Mouse (Mus musculus) ES-CJ7 (cell line): ENCODE results near the gene Slc5a10.
A peak's percentile ranks its signal among the peaks of the same experiment; 100 is the strongest.

ENCODE experiments used
- DNase-seq: peaks from one replicate; pipeline ENCODE4 v3.0.0; 2011; ENCODE audit warnings: low read depth, low spot score

Slc5a10 gene

GRCm38 (mm10) chr11:61669492-61670490 is 50.8 kb downstream of the Slc5a10 start:
- no peak for DNase-seq

GRCm38 (mm10) chr11:61667782-61668181 is 52.8 kb downstream of the Slc5a10 start:
- DNase-seq: no peak

DNA sequence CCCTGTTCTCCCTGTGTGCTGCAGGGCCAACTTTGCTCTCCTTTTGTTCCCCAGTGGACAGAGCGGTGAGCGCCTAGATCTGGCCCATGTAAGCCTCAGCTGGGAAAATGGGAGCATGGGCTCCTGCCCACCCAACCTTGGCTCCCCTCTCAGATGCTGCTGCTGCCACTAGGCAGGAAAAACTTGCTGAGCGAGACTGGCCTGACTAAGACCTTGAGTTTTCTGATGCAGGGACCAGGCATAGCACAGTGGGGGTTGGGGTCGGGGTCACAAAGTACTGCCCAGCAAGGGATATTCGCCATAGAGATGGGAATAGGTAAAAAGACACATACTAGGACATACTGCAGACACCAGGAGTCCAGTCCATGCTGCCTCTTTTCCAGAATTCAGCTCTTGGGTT is 53.4 kb downstream of the Slc5a10 start:
- DNase-seq: no peak

DNA sequence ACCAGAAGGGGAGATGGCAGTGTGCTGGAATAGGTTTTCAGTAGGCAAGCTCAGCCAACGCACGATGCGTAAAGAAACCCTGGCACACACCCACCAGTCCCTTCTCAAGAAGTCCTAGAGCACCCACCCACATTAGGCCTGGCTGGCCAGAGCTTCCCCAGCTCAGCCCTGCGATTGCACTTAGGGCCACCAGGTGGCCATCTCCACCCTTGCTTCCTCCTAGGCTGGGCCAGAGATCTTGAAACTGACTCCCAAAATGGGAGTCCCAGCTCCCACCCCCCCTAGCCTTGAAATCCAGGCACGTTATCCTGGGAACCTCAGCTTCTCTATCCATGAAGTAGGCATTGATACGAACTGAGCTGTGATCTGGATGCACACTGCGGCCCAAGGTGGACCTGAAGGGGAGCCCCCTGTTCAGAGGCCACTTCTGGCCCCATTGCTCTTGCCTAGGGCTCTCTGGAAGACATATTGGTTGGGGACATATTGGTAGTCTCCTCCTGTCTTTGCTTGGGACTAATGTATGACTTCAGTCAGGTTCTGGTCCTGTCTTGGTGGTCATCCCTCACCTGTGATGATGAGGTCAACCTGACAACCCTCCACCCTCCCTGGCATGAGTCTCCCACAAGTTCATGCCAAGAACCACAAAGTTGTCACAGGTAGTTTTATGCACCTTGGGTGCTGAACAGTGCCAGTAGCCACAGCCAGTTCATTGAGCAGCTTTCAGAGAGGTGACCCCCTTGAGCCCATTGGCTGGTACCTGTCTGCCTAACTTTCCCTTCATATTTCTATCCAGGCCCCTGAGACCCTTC is 54.4 kb downstream of the Slc5a10 start:
- peak; percentile 54 for DNase-seq

DNA sequence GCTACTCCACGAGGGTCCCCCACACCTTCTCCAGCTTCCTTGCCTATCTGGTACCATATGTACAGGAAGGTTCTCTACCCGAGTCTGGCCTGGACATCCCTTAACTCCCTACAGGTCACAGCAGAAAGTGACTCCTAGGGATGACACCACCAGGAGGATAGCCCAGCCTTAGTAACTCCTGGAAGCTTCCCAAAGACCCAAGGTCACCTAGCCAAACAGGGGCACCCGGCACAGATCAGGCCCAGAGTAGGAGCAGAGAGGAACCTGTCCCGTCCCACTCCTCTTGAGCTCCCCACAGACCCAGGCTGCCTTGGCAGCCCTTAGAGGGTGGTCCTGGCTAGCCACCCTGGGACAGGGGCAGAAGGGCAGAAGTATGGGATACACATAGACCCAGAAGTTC is 55.2 kb downstream of the Slc5a10 start:
- DNase-seq: no peak

DNA sequence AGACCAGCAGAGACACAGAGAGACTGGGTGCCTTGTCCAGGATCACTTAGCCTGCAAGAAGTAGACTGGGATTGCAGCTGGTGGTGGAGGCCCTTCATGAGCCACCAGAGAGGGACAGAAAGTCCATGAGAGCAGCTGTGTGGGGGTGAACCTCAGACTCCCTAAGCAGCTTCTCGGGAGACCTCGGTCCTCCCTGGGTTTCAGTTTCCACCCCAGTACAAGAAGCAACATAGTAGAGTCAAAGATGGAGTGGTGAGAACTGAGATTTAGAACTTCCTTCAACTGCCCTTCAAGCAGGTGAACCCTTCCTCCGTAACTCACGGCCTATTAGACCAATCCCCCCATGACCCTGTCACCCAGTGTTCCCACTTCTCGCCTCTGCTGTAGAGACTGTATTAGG is 58.4 kb downstream of the Slc5a10 start:
- no peak for DNase-seq

DNA sequence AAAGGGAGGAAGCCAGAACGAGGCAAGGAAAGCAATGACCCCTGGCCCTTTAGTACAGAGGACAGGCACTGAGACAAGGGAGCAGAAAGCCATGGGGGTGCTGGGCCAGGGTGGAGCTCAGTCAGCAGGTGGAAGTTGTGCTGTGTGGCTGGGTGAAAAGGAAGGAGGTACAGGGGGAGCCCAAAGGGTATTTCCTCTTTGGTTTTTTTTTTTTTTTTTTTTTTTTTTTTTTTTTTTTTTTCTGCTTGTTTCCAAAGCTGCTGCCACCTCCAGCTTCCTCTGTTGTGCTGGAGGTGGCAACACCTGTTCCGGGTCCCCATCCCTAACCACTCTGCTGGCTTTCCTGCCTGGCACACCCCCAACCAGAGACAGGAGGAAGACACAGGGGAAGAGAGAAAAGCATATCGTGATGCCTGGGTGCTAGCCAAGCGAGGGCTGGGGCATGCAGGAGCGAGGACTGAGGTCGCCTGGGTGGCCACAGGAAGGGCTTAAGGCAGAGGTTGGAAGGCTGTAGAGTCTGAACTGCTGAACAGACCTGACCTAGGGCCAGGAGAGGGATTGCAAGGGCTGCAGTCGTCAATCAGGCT is 59.7 kb downstream of the Slc5a10 start:
- DNase-seq: no peak

DNA sequence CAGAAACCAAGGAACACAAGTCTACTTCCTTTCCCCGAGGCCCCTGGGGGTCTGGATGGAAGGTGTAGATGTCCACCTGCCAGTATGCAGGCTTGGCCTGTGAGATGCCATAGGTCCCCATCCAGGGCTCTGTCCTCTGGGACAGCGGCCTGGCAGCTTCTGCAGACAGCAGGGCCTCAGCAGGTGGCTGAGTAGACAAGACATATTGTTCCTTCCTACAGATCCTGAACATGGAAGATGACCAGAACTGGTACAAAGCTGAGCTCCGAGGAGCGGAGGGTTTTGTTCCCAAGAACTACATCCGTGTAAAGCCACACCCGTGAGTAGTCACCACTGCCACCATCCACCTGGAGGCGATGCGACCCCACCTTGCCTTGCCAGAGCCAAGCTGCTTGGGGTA is 60.6 kb downstream of the Slc5a10 start:
- DNase-seq: no peak

- DNase-seq: no peak
Observed at GRCm38 (mm10) chr11:61659011-61659858, 61.4 kb downstream of the Slc5a10 start.

DNA sequence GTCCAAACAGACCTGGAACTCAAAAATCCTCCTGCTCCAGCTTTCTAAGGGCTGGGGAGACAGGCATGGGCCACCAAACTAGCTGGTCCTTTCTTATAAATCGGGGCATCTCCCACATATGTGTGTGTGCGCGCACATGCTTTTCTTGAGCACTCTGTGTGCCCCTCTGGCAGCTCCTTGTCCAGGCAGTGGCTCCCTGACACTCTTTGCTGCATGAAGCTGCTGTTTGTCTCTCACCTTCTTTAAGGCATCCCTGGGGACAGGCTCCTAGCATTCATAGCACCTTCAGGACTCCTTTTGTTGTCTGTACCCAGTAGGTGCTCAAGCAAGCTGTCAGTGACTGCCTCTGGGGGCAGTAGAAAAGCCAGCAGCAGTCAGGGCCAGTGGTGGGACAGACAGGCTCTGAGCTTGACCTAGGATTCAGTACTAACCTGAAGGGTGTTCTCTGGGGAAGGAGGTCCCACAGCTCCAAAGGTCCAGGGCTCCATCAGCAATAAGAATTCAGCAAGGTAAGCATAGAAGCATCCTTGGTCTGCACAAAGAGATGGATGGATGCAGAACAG is 62.2 kb downstream of the Slc5a10 start:
- no peak for DNase-seq

DNA sequence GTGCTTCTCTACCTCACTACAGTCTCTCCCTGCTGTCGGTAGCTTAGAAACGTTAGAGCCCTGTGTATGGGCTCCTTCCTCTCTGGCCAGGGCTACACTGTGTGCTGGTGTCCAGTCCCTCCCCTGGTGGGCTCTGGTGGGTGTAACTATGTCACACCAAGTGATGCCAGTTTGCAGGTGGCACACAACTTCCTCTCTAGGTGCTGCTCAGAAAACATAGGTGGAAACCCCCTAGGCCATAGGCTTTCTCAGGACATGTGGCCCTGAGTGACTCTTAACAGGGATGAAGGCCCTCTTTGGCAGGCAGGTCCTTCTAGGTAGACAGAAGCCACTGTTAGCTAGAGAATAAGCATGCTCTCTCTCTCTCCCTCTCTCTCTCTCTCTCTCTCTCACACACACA is 63.2 kb downstream of the Slc5a10 start:
- DNase-seq: no peak

DNA sequence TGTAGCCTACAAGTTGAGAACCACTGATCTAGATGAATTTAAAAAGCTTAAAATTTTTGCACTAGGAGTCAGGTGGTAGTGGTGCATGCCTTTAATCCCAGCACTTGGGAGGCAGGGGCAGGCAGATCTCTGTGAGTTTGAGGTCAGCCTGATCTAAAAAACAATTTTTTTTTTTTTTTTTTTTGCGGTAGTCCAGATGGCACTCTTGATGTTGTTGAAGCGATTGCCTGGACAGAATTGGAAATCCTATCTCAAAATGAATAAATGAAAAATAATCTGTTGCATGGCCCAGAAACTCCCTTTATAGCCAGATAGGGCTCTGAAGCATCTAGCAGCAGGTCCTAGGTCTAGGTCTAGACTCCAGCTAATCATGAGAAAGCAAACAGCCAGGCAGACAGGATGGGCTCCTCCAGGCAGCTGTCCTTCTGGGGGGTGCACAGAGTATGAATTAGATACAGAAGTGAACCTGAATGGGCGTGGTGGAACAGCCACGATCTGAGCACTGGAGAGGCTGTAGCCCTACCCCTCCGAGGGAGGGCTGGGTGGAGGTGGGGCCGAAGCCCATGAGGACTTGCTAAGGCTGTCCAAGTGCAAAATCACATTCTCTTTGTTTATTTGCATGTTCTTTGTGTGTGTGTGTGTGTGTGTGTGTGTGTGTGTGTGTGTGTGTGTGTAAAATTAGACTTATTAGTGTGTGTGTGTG is 64.3 kb downstream of the Slc5a10 start:
- no peak for DNase-seq

- DNase-seq: no peak
Observed at GRCm38 (mm10) chr11:61655649-61656048, 65.0 kb downstream of the Slc5a10 start.

DNA sequence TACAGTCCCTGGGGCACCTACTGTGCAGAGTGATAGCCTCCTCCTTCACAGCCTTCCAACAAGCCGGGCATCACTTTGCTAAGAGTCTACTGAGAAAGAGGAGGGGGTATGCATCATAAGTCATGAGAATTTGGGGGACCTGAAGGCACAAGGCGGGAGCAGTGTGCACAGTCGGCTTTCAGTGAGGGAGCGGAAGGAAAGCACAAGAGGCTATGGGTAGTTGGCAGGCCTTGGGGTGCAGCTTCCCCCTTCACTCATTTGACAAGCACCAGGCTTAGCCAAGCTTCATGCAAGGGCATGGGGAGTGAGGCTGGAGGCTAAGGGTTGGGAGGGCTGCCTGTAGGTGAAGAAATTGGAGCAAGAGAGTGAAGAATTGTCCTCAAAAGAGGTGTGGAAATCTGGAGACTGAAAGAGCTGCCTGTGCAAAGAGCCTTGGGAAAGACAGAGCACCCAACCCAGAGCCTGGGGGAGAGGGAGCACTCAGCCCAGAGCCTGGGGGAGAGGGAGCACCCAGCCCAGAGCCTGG is 65.8 kb downstream of the Slc5a10 start:
- no peak for DNase-seq

GRCm38 (mm10) chr11:61653568-61653967 is 67.1 kb downstream of the Slc5a10 start:
- DNase-seq: no peak

DNA sequence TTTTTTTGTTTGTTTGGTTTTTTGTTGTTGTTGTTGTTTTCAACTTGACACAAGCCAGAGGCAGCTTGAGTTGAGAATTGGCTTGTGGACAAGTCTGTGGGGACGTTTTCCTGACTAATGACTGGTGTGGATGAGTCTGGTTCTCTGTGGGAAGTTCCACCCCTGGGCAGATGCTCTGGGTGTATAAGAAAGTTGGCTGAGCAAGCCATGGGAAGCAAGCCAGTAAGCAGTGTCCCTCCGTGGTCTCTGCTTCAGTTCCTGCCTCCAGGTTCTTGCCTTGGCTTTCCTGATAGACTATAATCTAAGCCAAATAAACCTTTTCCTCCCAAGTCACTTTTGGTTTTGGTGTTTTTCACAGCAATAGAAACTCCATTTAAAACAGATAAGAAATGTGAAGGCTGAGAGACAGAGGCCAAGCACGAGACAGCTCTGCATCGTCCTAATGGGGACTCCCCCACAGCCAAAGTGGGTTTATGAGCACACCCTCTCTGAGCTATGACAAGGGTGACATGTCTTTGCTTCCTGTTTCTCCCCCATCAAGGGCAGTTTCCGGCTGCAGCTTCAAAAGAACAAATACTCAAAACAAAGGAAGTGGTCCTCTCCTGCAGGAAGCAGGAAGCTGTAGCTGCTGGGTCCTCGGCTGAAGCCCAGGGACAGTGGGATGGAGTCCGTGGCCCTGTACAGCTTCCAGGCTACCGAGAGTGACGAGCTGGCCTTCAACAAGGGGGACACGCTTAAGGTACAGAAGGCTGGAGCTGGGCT is 67.8 kb downstream of the Slc5a10 start, which contains the start of gene Grap:
TSS of gene Grap (plus strand) at position 580 of the 762 bp plus-strand sequence.
- no peak for DNase-seq

DNA sequence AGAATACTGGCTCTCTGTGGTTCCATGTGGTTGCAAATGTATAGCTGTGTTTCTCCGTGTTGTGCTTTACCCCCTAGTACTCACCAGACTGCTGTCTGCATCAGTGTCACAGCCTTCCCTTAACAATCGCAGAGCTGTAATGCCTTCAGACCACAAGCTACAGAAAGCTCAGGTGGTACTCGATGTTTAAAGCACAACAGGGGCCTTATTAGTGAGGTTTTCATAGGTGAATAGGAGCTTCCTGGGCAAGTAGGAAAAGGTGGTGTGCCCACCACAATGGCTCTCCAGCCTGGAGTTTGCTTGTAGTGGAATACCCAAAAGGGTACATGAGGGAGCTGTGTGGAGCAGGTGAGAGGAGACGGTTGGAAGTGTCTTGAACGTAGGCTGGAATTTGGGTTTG is 68.4 kb downstream of the Slc5a10 start:
- no peak for DNase-seq

- DNase-seq: no peak
Observed at GRCm38 (mm10) chr11:61650470-61651265, 70.0 kb downstream of the Slc5a10 start.
